Mouse (Mus musculus): ENCODE data around the gene Tenm4. TPM values are rescaled to one million over a fixed set of nuclear protein-coding genes. Genes with fewer than 3 reads are reported as not detected.

The Tenm4 gene
- total and polyA plus RNA-seq, 2 experiments from 2014 or later, result 1.4 to 5.9 TPM

- no peak for ATAC-seq (ENCODE audit: insufficient read depth, low read depth)
- DNase-seq (ENCODE audit: low spot score), result no peak
- WGBS, result 56% methylated on average over 6 of the region's 6 CpGs
- no peak overlapping the region for H3K4me3 ChIP-seq (ENCODE audit: low read depth, low read length)
- no peaks in the 10 kb centered on the region for H3K9me3 ChIP-seq (replicated peaks; ENCODE audit: control insufficient read depth, low read length)
- H3K27ac ChIP-seq (ENCODE audit: low read depth), result no peak overlapping the region
- no peak overlapping the region for H3K4me2 ChIP-seq (ENCODE audit: low read depth, low read length)
- peaks cover 35% of the 10 kb centered on the region for H3K27me3 ChIP-seq (ENCODE audit: control insufficient read depth, insufficient read depth, low read length)
- TF ChIP-seq EP300 (IDR thresholded peaks at IDR 0.05; ENCODE audit: low read depth) (no peak), CTCF (IDR thresholded peaks at IDR 0.05; ENCODE audit: low read depth) (no peak)
- H3K4me1 ChIP-seq (ENCODE audit: control insufficient read depth, insufficient read depth), result peaks cover 11% of the 10 kb centered on the region
- no peaks in the 10 kb centered on the region for H3K36me3 ChIP-seq (replicated peaks; ENCODE audit: control insufficient read depth, insufficient read depth, low read length)
- H3K9ac ChIP-seq (replicated peaks; ENCODE audit: low read depth, low read length), result no peak overlapping the region
Observed at GRCm38 (mm10) chr7:96672322-96672914, 501.4 kb downstream of the Tenm4 start.

GRCm38 (mm10) chr7:96677082-96677481, 506.0 kb downstream of the Tenm4 start:
- peak; percentile 92 for ATAC-seq (ENCODE audit: insufficient read depth, low read depth)
- 43% methylated on average over 2 of the region's 2 CpGs for WGBS
- no peak overlapping the region for H3K4me3 ChIP-seq (ENCODE audit: low read depth, low read length)
- H3K9me3 ChIP-seq (replicated peaks; ENCODE audit: control insufficient read depth, low read length), result no peaks in the 10 kb centered on the region
- TF ChIP-seq EP300 (IDR thresholded peaks at IDR 0.05; ENCODE audit: low read depth) (no peak), CTCF (IDR thresholded peaks at IDR 0.05; ENCODE audit: low read depth) (no peak)
- no peak overlapping the region for H3K4me2 ChIP-seq (ENCODE audit: low read depth, low read length)
- peaks cover 11% of the 10 kb centered on the region for H3K4me1 ChIP-seq (ENCODE audit: control insufficient read depth, insufficient read depth)
- H3K27ac ChIP-seq (ENCODE audit: low read depth), result 0 out of 2 replicates have a peak overlapping the region, but pooled peaks have one; percentile 28
- H3K36me3 ChIP-seq (replicated peaks; ENCODE audit: control insufficient read depth, insufficient read depth, low read length), result no peaks in the 10 kb centered on the region
- peaks cover 31% of the 10 kb centered on the region for H3K27me3 ChIP-seq (ENCODE audit: control insufficient read depth, insufficient read depth, low read length)
- no peak overlapping the region for H3K9ac ChIP-seq (replicated peaks; ENCODE audit: low read depth, low read length)
- peak; percentile 80 for DNase-seq (ENCODE audit: low spot score)

- Histone ChIP-seq H3K4me2 (ENCODE audit: low read depth, low read length) (no peak overlapping the region), H3K9me3 (replicated peaks; ENCODE audit: control insufficient read depth, low read length) (no peaks in the 10 kb centered on the region), H3K27me3 (ENCODE audit: control insufficient read depth, insufficient read depth, low read length) (peaks cover 23% of the 10 kb centered on the region), H3K9ac (replicated peaks; ENCODE audit: low read depth, low read length) (no peak overlapping the region), H3K4me3 (ENCODE audit: low read depth, low read length) (no peak overlapping the region), H3K27ac (ENCODE audit: low read depth) (no peak overlapping the region), H3K36me3 (replicated peaks; ENCODE audit: control insufficient read depth, insufficient read depth, low read length) (no peaks in the 10 kb centered on the region), H3K4me1 (ENCODE audit: control insufficient read depth, insufficient read depth) (peaks cover 11% of the 10 kb centered on the region)
- DNase-seq (ENCODE audit: low spot score), result no peak
- TF ChIP-seq CTCF (IDR thresholded peaks at IDR 0.05; ENCODE audit: low read depth), result no peak
- TF ChIP-seq EP300 (IDR thresholded peaks at IDR 0.05; ENCODE audit: low read depth), result no peak
- ATAC-seq (ENCODE audit: insufficient read depth, low read depth), result no peak
- 79% methylated on average over 4 of the region's 4 CpGs for WGBS
Observed at GRCm38 (mm10) chr7:96678236-96678635, 507.2 kb downstream of the Tenm4 start.

- no peak for ATAC-seq (ENCODE audit: insufficient read depth, low read depth)
- TF ChIP-seq CTCF (IDR thresholded peaks at IDR 0.05; ENCODE audit: low read depth) (no peak), EP300 (IDR thresholded peaks at IDR 0.05; ENCODE audit: low read depth) (no peak)
- H3K9ac ChIP-seq (replicated peaks; ENCODE audit: low read depth, low read length), result no peak overlapping the region
- peaks cover 29% of the 10 kb centered on the region; the same call in 1 of the 2 replicates for H3K27me3 ChIP-seq (ENCODE audit: control insufficient read depth, insufficient read depth, low read length)
- no peaks in the 10 kb centered on the region for H3K36me3 ChIP-seq (replicated peaks; ENCODE audit: control insufficient read depth, insufficient read depth, low read length)
- H3K4me3 ChIP-seq (ENCODE audit: low read depth, low read length), result no peak overlapping the region
- 74% methylated on average over 1 of the region's 1 CpGs for WGBS
- H3K9me3 ChIP-seq (replicated peaks; ENCODE audit: control insufficient read depth, low read length), result no peaks in the 10 kb centered on the region
- no peak for DNase-seq (ENCODE audit: low spot score)
- no peak overlapping the region for H3K4me2 ChIP-seq (ENCODE audit: low read depth, low read length)
- no peak overlapping the region for H3K27ac ChIP-seq (ENCODE audit: low read depth)
- peaks cover 11% of the 10 kb centered on the region for H3K4me1 ChIP-seq (ENCODE audit: control insufficient read depth, insufficient read depth)
Observed at GRCm38 (mm10) chr7:96679746-96680145, 508.7 kb downstream of the Tenm4 start.

GRCm38 (mm10) chr7:96680405-96680804, 509.4 kb downstream of the Tenm4 start:
- TF ChIP-seq EP300 (IDR thresholded peaks at IDR 0.05; ENCODE audit: low read depth), result no peak
- TF ChIP-seq CTCF (IDR thresholded peaks at IDR 0.05; ENCODE audit: low read depth), result no peak
- peaks cover 26% of the 10 kb centered on the region; the same call in 1 of the 2 replicates for H3K27me3 ChIP-seq (ENCODE audit: control insufficient read depth, insufficient read depth, low read length)
- peaks cover 11% of the 10 kb centered on the region for H3K4me1 ChIP-seq (ENCODE audit: control insufficient read depth, insufficient read depth)
- no peak for ATAC-seq (ENCODE audit: insufficient read depth, low read depth)
- no peak overlapping the region for H3K9ac ChIP-seq (replicated peaks; ENCODE audit: low read depth, low read length)
- H3K4me2 ChIP-seq (ENCODE audit: low read depth, low read length), result no peak overlapping the region
- 88% methylated on average over 5 of the region's 5 CpGs for WGBS
- H3K4me3 ChIP-seq (ENCODE audit: low read depth, low read length), result no peak overlapping the region
- DNase-seq (ENCODE audit: low spot score), result no peak
- H3K9me3 ChIP-seq (replicated peaks; ENCODE audit: control insufficient read depth, low read length), result no peaks in the 10 kb centered on the region
- H3K27ac ChIP-seq (ENCODE audit: low read depth), result no peak overlapping the region
- no peaks in the 10 kb centered on the region for H3K36me3 ChIP-seq (replicated peaks; ENCODE audit: control insufficient read depth, insufficient read depth, low read length)

- Histone ChIP-seq H3K9me3 (replicated peaks; ENCODE audit: control insufficient read depth, low read length) (no peaks in the 10 kb centered on the region), H3K27ac (ENCODE audit: low read depth) (no peak overlapping the region), H3K36me3 (replicated peaks; ENCODE audit: control insufficient read depth, insufficient read depth, low read length) (no peaks in the 10 kb centered on the region), H3K4me1 (ENCODE audit: control insufficient read depth, insufficient read depth) (peaks cover 6% of the 10 kb centered on the region), H3K9ac (replicated peaks; ENCODE audit: low read depth, low read length) (no peak overlapping the region), H3K27me3 (ENCODE audit: control insufficient read depth, insufficient read depth, low read length) (peaks cover 33% of the 10 kb centered on the region; the same call in 1 of the 2 replicates), H3K4me3 (ENCODE audit: low read depth, low read length) (no peak overlapping the region), H3K4me2 (ENCODE audit: low read depth, low read length) (no peak overlapping the region)
- 85% methylated on average over 4 of the region's 4 CpGs for WGBS
- ATAC-seq (ENCODE audit: insufficient read depth, low read depth), result no peak
- TF ChIP-seq CTCF (IDR thresholded peaks at IDR 0.05; ENCODE audit: low read depth), result no peak
- TF ChIP-seq EP300 (IDR thresholded peaks at IDR 0.05; ENCODE audit: low read depth), result no peak
- DNase-seq (ENCODE audit: low spot score), result no peak
Observed at GRCm38 (mm10) chr7:96681808-96682207, 510.8 kb downstream of the Tenm4 start.

All from heart, postnatal 0 days (tissue).